Mouse (Mus musculus) erythroblast, embryonic 14.5 days (primary cell): Measurements from ENCODE around the gene Usp44.

Experiments
- GATA1 ChIP-seq: IDR thresholded peaks from 2 replicates; pipeline ENCODE4 v1.6.1; 2012; ENCODE audit warnings: low read length, inconsistent platforms, mixed read lengths
- TAL1 ChIP-seq: IDR thresholded peaks from 3 replicates; pipeline ENCODE4 v1.6.1; 2012; ENCODE audit warnings: low read length, inconsistent platforms, mixed read lengths

DNA sequence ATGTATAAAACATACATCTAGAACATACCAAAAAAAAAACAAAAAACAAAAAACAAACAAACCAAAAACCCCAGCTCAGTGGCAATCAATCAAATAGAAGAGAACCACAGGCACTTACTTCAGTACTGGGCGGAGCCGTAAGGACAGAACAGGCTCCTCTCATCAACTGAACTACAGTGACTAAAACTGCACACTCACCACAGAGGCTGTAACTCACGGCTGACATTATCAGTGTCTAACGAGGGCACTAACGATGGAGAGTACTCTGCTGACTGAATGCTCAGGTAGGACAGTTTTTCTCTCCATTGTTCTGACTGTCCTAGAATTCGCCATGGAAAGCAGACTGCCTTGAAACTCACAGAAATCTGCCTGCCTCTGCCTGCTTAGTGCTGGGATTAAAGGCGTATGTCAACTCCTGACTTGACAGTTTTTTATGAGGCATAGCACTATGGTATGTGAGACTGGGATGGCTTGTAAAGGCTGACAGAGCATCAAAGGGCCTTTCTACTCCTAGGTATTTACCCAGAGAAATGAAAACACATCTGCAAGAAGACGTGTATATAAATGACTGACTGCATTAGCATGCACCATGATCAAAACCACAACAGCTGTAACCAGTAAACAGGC, 51.5 kb downstream of the Usp44 start:
- TF ChIP-seq GATA1 (no peak; the same call in 1 of the 2 replicates), TAL1 (no peak)
